25 mouse cellular contexts compared by ENCODE assay signal in genomic region chr5:101572966-101573365, GRCm38 (mm10).
A peak's percentile ranks its signal among the peaks of the same experiment; 100 is the strongest.
DNase-seq lines count a peak whose midpoint lies in the region; ATAC-seq lines count a peak whose summit lies in the region.
"Had no signal": no experiment of that assay in that cellular context is flagged by ENCODE, and none has a peak within 500 bp of the region (broad histone marks: within the 10 kb centered on the region; RNA-seq: fewer than 3 reads in every experiment).

No protein-coding gene starts in this region.

- DNase-seq in embryo, embryonic 10 days (ENCODE audit: low spot score): peak; percentile 17
- no peak for DNase-seq in embryo, embryonic 9.5 days (ENCODE audit: extremely low spot score)
- peak; percentile 75 for DNase-seq in midbrain, embryonic 11.5 days (ENCODE audit: low spot score, missing footprints)
- DNase-seq in midbrain, embryonic 14.5 days: no peak
- DNase-seq: adrenal gland, adult 8-10 months; adrenal gland, postnatal 14 days; adrenal gland, postnatal 36 days; B cell, adult 2 months; cerebellum, adult 11-12 months; cerebellum, adult 2 months; cerebellum, adult 9-10 months; cerebellum, postnatal 10 days; cerebellum, postnatal 25 days; forebrain, postnatal 0 days had no signal

- no peaks in the 10 kb centered on the region for H3K36me3 ChIP-seq in midbrain, embryonic 11.5 days (ENCODE audit: control insufficient read depth, insufficient read depth, low read length)
- no peaks in the 10 kb centered on the region for H3K36me3 ChIP-seq in midbrain, embryonic 14.5 days (ENCODE audit: control insufficient read depth, insufficient read depth, low read length)
- H3K36me3 ChIP-seq in neural tube, embryonic 12.5 days: no peaks in the 10 kb centered on the region
- H3K36me3 ChIP-seq in neural tube, embryonic 15.5 days: no peaks in the 10 kb centered on the region
- H3K36me3 ChIP-seq: embryonic facial prominence, embryonic 10.5 days; embryonic facial prominence, embryonic 12.5 days; forebrain, embryonic 15.5 days; G1E had no signal

- peaks cover 28% of the 10 kb centered on the region for H3K27me3 ChIP-seq in midbrain, embryonic 11.5 days (ENCODE audit: control insufficient read depth, insufficient read depth, low read length)
- H3K27me3 ChIP-seq in midbrain, embryonic 14.5 days (ENCODE audit: control insufficient read depth, insufficient read depth, low read length): peaks cover 46% of the 10 kb centered on the region
- peaks cover 39% of the 10 kb centered on the region for H3K27me3 ChIP-seq in neural tube, embryonic 12.5 days (replicated peaks)
- peaks cover 65% of the 10 kb centered on the region for H3K27me3 ChIP-seq in neural tube, embryonic 15.5 days (replicated peaks)
- H3K27me3 ChIP-seq: CH12.LX; embryonic facial prominence, embryonic 12.5 days; forebrain, embryonic 15.5 days had no signal

- no peak overlapping the region for H3K4me3 ChIP-seq in midbrain, embryonic 11.5 days (ENCODE audit: low read depth, low read length)
- H3K4me3 ChIP-seq in midbrain, embryonic 14.5 days (replicated peaks; ENCODE audit: low read depth, low read length): no peak overlapping the region
- no peak overlapping the region for H3K4me3 ChIP-seq in neural tube, embryonic 12.5 days
- H3K4me3 ChIP-seq in neural tube, embryonic 15.5 days (replicated peaks): no peak overlapping the region
- H3K4me3 ChIP-seq: embryonic facial prominence, embryonic 10.5 days; embryonic facial prominence, embryonic 12.5 days; forebrain, embryonic 13.5 days; forebrain, embryonic 15.5 days had no signal

- H3K9ac ChIP-seq in midbrain, embryonic 11.5 days (ENCODE audit: low read length): no peak overlapping the region
- H3K9ac ChIP-seq in midbrain, embryonic 14.5 days (replicated peaks; ENCODE audit: low read length): no peak overlapping the region
- no peak overlapping the region for H3K9ac ChIP-seq in neural tube, embryonic 12.5 days
- H3K9ac ChIP-seq in neural tube, embryonic 15.5 days (replicated peaks): no peak overlapping the region
- H3K9ac ChIP-seq: embryonic facial prominence, embryonic 12.5 days; forebrain, embryonic 13.5 days; forebrain, embryonic 15.5 days; forebrain, postnatal 0 days had no signal

- no peak overlapping the region for H3K27ac ChIP-seq in midbrain, embryonic 11.5 days (ENCODE audit: low read depth, low read length)
- no peak overlapping the region for H3K27ac ChIP-seq in midbrain, embryonic 14.5 days (replicated peaks; ENCODE audit: low read depth, low read length)
- H3K27ac ChIP-seq in neural tube, embryonic 12.5 days: no peak overlapping the region
- H3K27ac ChIP-seq in neural tube, embryonic 15.5 days (replicated peaks): no peak overlapping the region
- H3K27ac ChIP-seq: embryonic facial prominence, embryonic 10.5 days; embryonic facial prominence, embryonic 12.5 days; forebrain, embryonic 13.5 days; forebrain, embryonic 15.5 days had no signal

- H3K4me2 ChIP-seq in midbrain, embryonic 11.5 days: no peak overlapping the region
- no peak overlapping the region for H3K4me2 ChIP-seq in midbrain, embryonic 14.5 days (ENCODE audit: low read length)
- 0 out of 2 replicates have a peak overlapping the region, but pooled peaks have one; percentile 3 for H3K4me2 ChIP-seq in neural tube, embryonic 12.5 days (replicated peaks)
- no peak overlapping the region for H3K4me2 ChIP-seq in neural tube, embryonic 15.5 days
- H3K4me2 ChIP-seq: embryonic facial prominence, embryonic 12.5 days; forebrain, embryonic 13.5 days; forebrain, embryonic 15.5 days had no signal

- no peak for ATAC-seq in midbrain, embryonic 11.5 days (ENCODE audit: low FRiP score)
- ATAC-seq in midbrain, embryonic 14.5 days (ENCODE audit: low FRiP score, low TSS enrichment): no peak
- ATAC-seq in neural tube, embryonic 12.5 days (ENCODE audit: low FRiP score, low read depth): no peak
- no peak for ATAC-seq in neural tube, embryonic 15.5 days (ENCODE audit: low FRiP score)
- ATAC-seq: activated CD4-positive, CD25-positive, alpha-beta regulatory T cell, adult 4 months; CD4-positive, CD25-positive, alpha-beta regulatory T cell, adult 4 months; forebrain, embryonic 13.5 days; forebrain, embryonic 15.5 days; forebrain, postnatal 0 days; Patski had no signal

- H3K4me1 ChIP-seq in midbrain, embryonic 11.5 days (ENCODE audit: control insufficient read depth, insufficient read depth, low read length): no peaks in the 10 kb centered on the region
- no peaks in the 10 kb centered on the region for H3K4me1 ChIP-seq in midbrain, embryonic 14.5 days (ENCODE audit: control insufficient read depth, insufficient read depth, low read length)
- peaks cover 5% of the 10 kb centered on the region for H3K4me1 ChIP-seq in neural tube, embryonic 12.5 days
- no peaks in the 10 kb centered on the region for H3K4me1 ChIP-seq in neural tube, embryonic 15.5 days
- H3K4me1 ChIP-seq: embryonic facial prominence, embryonic 10.5 days; embryonic facial prominence, embryonic 12.5 days; forebrain, embryonic 13.5 days; forebrain, embryonic 15.5 days had no signal

- no peaks in the 10 kb centered on the region for H3K9me3 ChIP-seq in midbrain, embryonic 11.5 days (ENCODE audit: control insufficient read depth, low read length)
- no peaks in the 10 kb centered on the region for H3K9me3 ChIP-seq in midbrain, embryonic 14.5 days (ENCODE audit: control insufficient read depth, low read length)
- H3K9me3 ChIP-seq in neural tube, embryonic 12.5 days: no peaks in the 10 kb centered on the region
- H3K9me3 ChIP-seq in neural tube, embryonic 15.5 days (replicated peaks): no peaks in the 10 kb centered on the region
- H3K9me3 ChIP-seq: embryonic facial prominence, embryonic 10.5 days; embryonic facial prominence, embryonic 12.5 days; forebrain, embryonic 13.5 days; forebrain, embryonic 15.5 days had no signal

- WGBS in midbrain, embryonic 11.5 days: 79% methylated on average over 15 of the region's 15 CpGs
- WGBS in midbrain, embryonic 14.5 days: 76% methylated on average over 15 of the region's 15 CpGs
- 44% methylated on average over 15 of the region's 15 CpGs for WGBS in neural tube, embryonic 12.5 days
- 40% methylated on average over 15 of the region's 15 CpGs for WGBS in neural tube, embryonic 15.5 days

Comparison
In these comparisons a context has a peak if more than half of its experiments do, and no peak if none do; other contexts are left out.
1. DNase-seq: peak in embryo, embryonic 10 days (single experiment) and midbrain, embryonic 11.5 days (single experiment); none in embryo, embryonic 9.5 days (single experiment) and midbrain, embryonic 14.5 days (single experiment).